Mouse (Mus musculus) embryo, embryonic 10 days (tissue): Measurements from ENCODE around the gene 4933406M09Rik.
A peak's percentile ranks its signal among the peaks of the same experiment; 100 is the strongest.

Experiments used
- DNase-seq: peaks from one replicate; pipeline ENCODE4 v3.0.0-alpha.2; 2015; ENCODE audit warnings: low spot score

The 4933406M09Rik gene

DNA sequence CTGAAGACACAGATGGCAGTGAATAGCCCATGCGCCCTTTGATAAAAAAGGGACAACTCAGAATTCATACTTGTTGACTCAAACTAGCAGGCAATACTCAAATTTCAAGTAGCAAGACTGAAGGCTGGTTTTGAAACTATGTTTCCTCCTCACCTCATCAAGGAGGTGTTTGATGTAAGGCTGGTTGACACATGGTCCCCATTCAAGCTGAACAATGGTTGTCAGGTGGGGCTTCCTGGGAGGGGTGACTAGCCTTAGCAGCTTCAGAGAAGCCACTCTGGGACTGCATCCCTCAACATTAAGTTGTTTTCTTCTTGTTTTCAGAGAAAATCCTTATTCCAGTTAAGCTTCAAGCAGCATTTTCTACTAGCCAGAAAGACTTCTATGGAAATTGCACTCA is at the start of gene 4933406M09Rik:
Gene 4933406M09Rik (plus strand): TSS at position 275 of the 400 bp plus-strand sequence.
- DNase-seq: no peak

- no peak for DNase-seq
Observed at GRCm38 (mm10) chr1:134336958-134337710, 48.6 kb upstream of the 4933406M09Rik start.

DNA sequence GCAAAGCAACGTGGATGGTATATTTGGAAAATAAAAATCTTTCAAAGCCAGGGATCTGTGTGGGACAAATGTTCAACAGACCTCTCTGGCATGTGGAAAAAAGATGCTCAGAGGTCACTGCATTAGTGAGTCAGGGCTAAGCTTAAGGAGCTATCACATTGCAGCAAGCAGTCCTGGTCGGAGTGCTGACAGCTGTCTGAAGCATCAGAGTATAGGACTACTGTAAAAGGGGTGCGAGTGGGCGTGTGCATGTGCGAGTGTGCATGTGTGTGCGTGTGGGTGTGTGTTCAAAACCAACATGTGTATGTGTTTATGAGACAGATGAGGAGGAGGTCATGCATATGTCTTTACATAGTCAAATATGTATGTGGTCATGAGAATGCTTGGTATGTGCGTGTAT is 46.6 kb upstream of the 4933406M09Rik start:
- no peak for DNase-seq

- no peak for DNase-seq
Observed at GRCm38 (mm10) chr1:134339757-134340619, 45.8 kb upstream of the 4933406M09Rik start.

DNA sequence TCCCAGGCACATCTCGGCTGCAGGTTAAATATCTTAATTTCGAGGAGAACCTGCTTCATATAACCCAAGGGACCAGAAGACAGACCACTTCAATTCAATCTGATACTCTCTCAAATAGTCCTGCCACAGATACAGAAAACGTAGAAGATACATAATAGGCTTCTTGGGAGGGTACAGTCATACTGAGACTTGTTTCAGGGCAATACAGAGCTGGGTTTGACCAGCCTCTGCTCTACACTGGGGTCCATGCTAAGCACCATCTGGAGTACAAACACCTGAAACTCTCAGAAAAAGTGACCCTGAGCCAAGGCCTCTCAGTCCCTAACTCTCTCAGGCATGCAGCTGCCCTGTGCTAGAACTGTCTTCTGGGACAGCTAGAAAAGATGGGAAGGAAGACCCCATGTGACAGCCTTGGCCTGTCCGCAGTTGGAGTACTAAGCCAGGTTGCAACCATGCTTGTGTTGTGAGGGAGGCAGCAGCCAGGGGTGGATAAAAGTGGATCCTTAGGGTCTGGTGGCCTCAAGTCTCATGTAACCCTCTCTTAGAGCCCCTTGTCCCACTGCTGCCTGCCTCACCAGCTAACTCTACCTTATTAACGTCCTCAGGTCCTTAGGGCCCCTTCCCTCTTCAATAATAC is 44.0 kb upstream of the 4933406M09Rik start:
- no peak for DNase-seq

- no peak for DNase-seq
Observed at GRCm38 (mm10) chr1:134342278-134342664, 43.5 kb upstream of the 4933406M09Rik start.

- no peak for DNase-seq
Observed at GRCm38 (mm10) chr1:134342781-134343310, 42.9 kb upstream of the 4933406M09Rik start.

- no peak for DNase-seq
Observed at GRCm38 (mm10) chr1:134343567-134343966, 42.2 kb upstream of the 4933406M09Rik start.

DNA sequence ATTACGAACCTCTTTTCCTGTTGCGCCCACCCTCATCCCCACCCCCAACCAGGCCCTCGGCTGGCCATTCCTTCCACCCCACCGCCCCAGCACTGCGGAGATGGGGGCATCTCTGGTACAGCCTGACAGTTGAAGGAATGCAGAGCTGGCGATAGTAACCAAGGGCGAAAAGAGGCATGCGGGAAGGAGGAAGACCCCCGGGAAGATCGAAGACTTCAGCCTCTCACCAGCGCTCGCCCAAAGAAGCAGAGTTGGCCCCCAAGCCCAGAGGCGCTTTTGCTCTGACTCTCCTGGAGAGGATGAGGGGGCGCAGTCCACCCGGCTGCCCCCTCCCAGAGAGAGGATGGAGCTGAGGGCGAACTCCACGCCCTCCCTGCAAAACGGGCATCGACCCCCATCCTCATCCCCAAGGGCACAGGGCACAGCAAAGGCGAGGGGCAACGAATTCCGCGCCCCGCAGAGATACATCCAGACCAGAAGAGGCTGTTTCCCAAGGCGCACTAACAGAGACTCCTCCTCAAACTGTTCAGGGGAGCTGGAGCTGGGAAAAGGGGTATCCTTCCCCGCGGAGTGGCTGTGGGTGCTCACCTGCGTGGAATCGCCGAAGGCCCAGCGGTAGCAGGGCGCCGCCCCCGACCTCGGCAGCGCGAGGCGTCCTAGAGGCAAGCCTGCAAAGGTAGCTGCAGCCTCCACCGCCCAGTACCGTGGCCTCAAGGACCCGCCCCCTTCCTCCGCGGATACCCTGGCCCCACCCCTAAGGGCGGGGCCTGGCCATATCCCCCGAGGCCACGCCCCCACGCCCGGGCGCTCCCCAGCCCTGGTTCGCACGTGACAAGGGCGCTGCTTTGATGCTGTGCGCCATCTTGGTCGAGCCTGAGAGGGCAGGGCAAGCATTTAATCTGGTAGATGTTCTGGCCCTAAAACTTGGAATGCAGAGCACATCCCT is 41.5 kb upstream of the 4933406M09Rik start:
- peak; percentile 93 for DNase-seq

DNA sequence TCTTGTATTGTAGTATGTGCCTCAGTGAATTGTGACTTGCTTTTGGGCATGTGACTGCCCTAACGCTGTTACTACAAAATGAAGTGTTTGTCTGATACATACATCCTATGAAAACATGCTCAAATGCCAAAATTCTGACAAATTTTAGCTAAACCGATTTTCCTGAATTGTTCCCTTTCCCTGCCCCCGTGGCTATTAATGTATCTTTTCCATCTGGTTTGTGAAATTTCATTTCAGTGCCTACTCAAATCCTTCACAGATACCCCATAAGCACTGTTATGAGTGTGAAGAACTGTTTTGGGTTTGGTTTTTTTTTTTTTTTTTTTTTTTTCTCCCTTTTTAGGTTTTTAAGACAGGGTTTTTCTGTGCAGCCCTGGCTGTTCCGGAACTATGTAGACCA is 40.7 kb upstream of the 4933406M09Rik start:
- DNase-seq: no peak

GRCm38 (mm10) chr1:134347791-134348190 is 37.9 kb upstream of the 4933406M09Rik start:
- DNase-seq: no peak

- no peak for DNase-seq
Observed at GRCm38 (mm10) chr1:134353326-134353725, 32.4 kb upstream of the 4933406M09Rik start.

DNA sequence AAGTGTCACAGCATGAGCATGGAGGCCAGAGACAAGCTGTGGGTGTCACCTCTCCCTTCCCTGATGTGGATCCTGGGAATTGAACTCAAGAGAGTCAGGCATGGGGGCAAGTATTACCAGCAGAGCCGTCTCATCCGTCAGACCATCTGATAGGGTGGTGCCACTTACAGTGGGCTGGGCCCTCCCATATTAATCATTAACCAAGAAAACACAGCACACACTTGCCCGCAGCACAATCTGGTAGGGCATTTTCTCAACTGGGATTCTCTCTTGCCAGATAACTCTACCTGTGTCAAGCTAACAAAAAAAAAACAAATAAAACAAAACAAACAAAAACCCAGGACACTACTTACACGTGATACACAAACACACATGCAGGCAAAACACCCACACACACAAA is 28.3 kb upstream of the 4933406M09Rik start:
- DNase-seq: no peak

GRCm38 (mm10) chr1:134360656-134361055 is 25.1 kb upstream of the 4933406M09Rik start:
- DNase-seq: no peak

- DNase-seq: peak; percentile 14
Observed at GRCm38 (mm10) chr1:134361195-134361856, 24.4 kb upstream of the 4933406M09Rik start.

GRCm38 (mm10) chr1:134361857-134362212 is 23.9 kb upstream of the 4933406M09Rik start, which contains the start of gene Tmem183a:
Gene Tmem183a, minus strand, starts transcription at chr1:134361979.
- peak; percentile 97 for DNase-seq

DNA sequence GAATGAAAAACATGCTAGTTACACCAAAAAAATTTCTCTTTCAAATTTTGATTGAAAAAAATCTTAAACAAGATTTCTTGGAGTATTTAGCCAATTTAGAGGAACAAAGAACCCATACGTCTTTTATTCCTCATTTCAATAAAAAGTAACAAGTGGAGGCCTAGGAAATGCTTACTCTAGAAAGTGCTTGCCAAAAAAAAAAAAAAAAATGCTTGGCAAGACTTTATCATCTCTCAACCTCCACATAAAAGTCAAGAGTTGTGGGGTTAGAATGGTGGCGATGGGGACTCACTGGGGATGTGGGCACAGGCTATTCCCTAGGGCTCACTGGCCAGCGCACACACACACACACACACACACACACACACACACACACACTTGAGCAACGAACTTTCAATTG is 22.5 kb upstream of the 4933406M09Rik start:
- no peak for DNase-seq

GRCm38 (mm10) chr1:134365491-134365890 is 20.2 kb upstream of the 4933406M09Rik start:
- no peak for DNase-seq

DNA sequence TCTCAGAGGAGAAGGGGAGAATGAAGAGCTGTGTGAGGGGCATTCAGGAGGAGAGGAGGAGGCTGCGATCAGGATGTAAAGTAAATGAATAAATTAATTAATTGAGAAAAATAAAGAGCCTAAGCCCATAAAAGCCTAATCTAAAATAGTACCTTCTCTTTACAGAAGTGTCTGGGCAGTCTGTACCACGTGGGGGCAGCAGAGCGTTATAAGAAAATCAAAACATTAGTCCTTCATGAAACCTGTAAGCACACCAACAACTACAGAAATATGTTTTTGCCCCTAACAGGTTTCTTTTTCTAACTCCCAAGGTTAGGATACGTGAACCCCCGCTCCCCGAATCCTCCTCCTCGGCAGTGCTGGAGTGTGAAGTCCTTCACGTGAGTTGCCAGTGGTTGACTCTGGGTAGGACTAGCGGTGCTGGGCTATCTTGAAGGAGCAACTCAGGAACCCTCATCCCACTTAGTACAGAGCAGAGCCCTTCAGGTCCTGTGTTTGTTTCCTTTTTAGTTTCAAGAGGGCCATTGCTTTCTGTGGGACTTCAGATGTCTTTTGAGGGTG is 16.9 kb upstream of the 4933406M09Rik start:
- peak; percentile 66 for DNase-seq

DNA sequence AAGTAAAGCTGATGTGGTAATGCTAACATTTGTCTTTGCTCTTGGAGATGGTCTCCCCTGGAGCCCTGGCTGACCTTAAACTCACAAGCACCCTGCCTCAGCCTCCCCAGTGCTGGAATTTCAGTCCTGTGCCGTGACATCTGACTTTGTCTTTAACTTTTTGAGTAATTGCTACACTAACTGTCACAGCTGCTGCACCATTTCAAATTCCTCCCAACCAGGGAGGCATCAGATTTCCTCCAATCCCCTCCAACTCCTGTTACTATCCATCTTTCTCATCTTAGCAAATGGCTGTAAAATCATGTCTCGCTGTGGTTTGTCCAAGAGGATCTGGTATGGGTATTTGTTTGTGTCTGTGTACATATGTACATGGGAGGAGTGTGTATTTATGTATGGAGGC is 11.6 kb upstream of the 4933406M09Rik start:
- no peak for DNase-seq
